Mouse (Mus musculus) common myeloid progenitor, adult 5-6 weeks (primary cell): ENCODE results near the gene Crhr2. TPM values are rescaled to one million over a fixed set of nuclear protein-coding genes. Genes with fewer than 3 reads are reported as not detected.

ENCODE experiments used
- ATAC-seq: replicated peaks from 2 replicates; pipeline ENCODE4 v1.8.0; 2016; ENCODE audit warnings: low read depth, mild to moderate bottlenecking, moderate TSS enrichment, inconsistent platforms; ENCODE audit not compliant: poor library complexity, severe bottlenecking
- total RNA-seq: library from RNA; stranded (forward); fragments of 200-1000, 187-1606 nt; gene quantifications from 2 replicates; pipeline ENCODE4 v1.2.3, GENCODE M21; 2017

The Crhr2 gene
- total RNA-seq, 1 experiment from 2014 or later: not detected

DNA sequence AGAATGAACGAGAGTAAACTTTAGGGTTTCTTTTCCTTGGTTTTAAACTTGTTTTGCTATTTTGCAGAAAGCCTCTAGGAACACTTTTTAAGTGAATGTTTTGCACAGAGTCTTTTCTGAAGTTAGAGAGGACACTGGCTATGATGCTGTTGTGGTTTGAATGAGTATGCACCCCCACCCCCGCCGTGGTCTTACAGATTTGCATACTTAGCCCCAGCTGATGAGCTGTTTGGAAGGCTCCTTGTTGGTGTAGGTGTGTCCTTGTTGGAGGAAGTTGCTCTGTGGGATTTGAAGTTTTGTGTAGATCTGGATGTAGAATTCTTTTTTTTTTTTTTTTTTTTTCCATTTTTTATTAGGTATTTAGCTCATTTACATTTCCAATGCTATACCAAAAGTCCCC, 75.4 kb downstream of the Crhr2 start:
- no peak for ATAC-seq

DNA sequence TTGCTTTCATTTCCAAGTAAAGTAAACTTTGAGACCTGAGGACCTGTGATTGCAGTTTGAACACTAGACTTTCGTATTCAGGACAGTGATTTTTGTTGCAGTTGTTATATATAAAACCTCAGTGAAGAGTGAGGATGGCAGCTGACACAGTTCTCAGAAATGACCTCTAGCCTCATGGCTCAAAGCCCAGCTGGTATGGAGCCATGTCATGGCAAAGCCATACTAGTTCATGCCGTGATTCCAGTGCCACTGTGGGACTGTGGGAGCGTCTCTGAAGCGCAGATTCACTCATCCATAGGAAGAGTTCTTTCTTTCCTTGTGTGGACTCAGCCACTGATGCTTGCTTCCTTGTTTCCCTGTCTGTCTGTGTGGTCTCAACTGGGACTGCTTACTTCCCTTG, 78.3 kb downstream of the Crhr2 start:
- ATAC-seq: no peak

DNA sequence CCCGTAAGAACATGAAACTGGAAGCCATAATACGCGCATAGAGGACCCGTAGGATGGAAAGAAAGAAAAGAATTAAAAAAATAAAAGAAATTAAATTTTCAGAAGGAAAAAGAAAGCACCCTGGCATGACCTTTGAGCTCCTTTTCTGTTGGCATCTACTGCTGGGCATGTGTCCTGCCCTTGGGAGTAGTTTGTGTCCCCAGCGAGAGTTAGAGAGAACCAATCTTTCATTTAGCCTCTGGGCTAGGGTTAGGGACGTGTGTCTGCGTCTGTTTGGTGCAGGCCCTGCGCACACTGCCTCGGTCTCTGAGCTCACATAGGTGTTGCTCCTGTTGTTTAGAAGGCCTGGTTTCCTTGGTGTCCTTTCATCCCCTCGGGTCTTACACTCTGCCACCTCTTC, 83.6 kb downstream of the Crhr2 start:
- no peak for ATAC-seq

GRCm38 (mm10) chr6:55045326-55045725, 87.5 kb downstream of the Crhr2 start:
- no peak; the same call in 1 of the 2 replicates for ATAC-seq

- ATAC-seq: no peak
Measured at GRCm38 (mm10) chr6:55044542-55044941, 88.3 kb downstream of the Crhr2 start.

DNA sequence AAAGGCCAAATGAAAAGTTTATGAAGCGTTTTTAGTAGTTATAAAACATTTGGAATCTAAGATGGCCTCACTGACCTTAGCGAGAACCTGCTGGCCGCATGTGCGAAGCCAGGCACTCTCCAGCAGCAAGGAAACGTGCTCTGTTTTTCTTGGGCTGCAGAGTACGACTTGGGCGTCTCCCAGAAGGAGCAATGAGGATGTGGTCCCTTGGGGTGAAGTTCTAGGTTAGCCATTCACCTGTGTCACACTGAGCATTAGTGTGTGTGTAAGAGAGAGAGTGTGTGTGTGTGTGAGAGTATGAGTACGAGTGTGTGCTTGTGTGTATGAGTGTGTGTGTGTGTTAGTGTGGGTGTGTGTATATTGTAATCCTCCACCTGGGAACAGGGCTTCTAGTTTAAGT, 89.6 kb downstream of the Crhr2 start:
- no peak for ATAC-seq

Other genes starting within 250 kb of the Crhr2 start
- 3.2 and 3.5 TPM in 2 replicates for gene Nod1, start 160.4 kb downstream of the Crhr2 start, total RNA-seq
- gene Ggct, start 140.1 kb downstream of the Crhr2 start, total RNA-seq: 29.9 and 32.4 TPM in 2 replicates
- 116 and 130 TPM in 2 replicates for gene Gars, start 95.0 kb downstream of the Crhr2 start, total RNA-seq
- gene Inmt, start 42.0 kb upstream of the Crhr2 start, total RNA-seq: not detected in 2 replicates
- 8.0 and 11.5 TPM in 2 replicates for gene Mindy4, start 70.4 kb upstream of the Crhr2 start, total RNA-seq
- 131 and 152 TPM in 2 replicates for gene Aqp1, start 203.4 kb upstream of the Crhr2 start, total RNA-seq
- not detected in 2 replicates for gene Ghrhr, start 243.3 kb upstream of the Crhr2 start, total RNA-seq